Mouse (Mus musculus) ES-E14 (cell line): ENCODE results near the gene Celsr3.

Source experiments
- CHD2 ChIP-seq: IDR thresholded peaks from 2 replicates; pipeline ENCODE4 v1.6.1; 2014; ENCODE audit warnings: mild to moderate bottlenecking, low read depth, low read length, inconsistent platforms
- HCFC1 ChIP-seq: IDR thresholded peaks from 2 replicates; pipeline ENCODE4 v1.6.1; 2012; ENCODE audit warnings: low read length, inconsistent platforms, borderline replicate concordance; ENCODE audit not compliant: insufficient read depth
- MAFK ChIP-seq: IDR thresholded peaks from 2 replicates; pipeline ENCODE4 v1.6.1; 2014; ENCODE audit warnings: mild to moderate bottlenecking, low read depth, low read length, inconsistent platforms; ENCODE audit not compliant: insufficient read depth
- ZC3H11A ChIP-seq: IDR thresholded peaks from 2 replicates; pipeline ENCODE4 v1.6.1; 2012; ENCODE audit warnings: low read depth, mild to moderate bottlenecking, inconsistent platforms, low read length, borderline replicate concordance

DNA sequence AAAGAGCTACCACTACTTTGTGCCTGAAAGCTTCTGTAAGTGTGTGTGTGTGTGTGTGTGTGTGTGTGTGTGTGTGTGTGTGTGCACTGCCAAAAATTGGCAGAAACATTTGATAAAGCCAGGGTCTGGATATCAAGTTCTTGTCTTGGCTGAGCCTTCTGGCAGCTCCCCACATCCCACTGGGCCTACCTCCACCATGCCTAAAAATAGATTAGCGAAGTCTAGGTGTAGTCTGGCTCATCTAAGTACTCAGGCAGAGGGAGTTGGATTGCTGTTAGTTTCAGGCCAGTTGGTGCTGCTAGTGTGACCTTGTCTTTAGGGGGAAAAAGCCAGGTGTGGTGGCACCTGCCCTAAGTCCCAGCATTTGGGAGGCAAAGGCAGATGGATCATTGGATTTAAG, 19.3 kb upstream of the Celsr3 start:
- TF ChIP-seq CHD2 (no peak), MAFK (no peak), ZC3H11A (no peak), HCFC1 (no peak)
